Mouse (Mus musculus) left cerebral cortex, postnatal 14 days (tissue): ENCODE data around the gene Klhl11. TPM values are rescaled to one million over a fixed set of nuclear protein-coding genes. Genes with fewer than 3 reads are reported as not detected.
A peak's percentile ranks its signal among the peaks of the same experiment; 100 is the strongest.

Experiments
- DNase-seq, 2 experiments: peaks; one replicate each; pipeline ENCODE4 v3.0.0; 2021 to 2022; ENCODE audit warnings: low spot score in 2 of 2, mixed read lengths in 1 of 2
- intact Hi-C: fragments of 180-260 bp; cut with DNase I; formaldehyde crosslinking; loops from one replicate; pipeline ENCODE4 v1.15.1; 2025
- total RNA-seq, 2 experiments: library from RNA; stranded (reverse); gene quantifications; 2 replicates each; pipeline ENCODE4 v1.2.3; 2021

Gene Klhl11
- total RNA-seq, 2 experiments from 2014 or later, result 81.8 to 82.1 TPM

- intact Hi-C loops, result no loop called here
- DNase-seq, result no peak
Measured at GRCm38 (mm10) chr11:100479152-100479551, 6.6 kb upstream of the Klhl11 start.

- intact Hi-C loops, result no loop called here
- DNase-seq, result no peak
Measured at GRCm38 (mm10) chr11:100476281-100476680, 3.7 kb upstream of the Klhl11 start.

GRCm38 (mm10) chr11:100472935-100473295, 374 bp upstream of the Klhl11 start:
- intact Hi-C loops, result loop anchor here (5.0 kb wide), 2 partner anchors 46 to 116 kb away; partner anchors contain the start of gene Hap1
- no peak for DNase-seq

GRCm38 (mm10) chr11:100471352-100472196, 967 bp downstream of the Klhl11 start:
- DNase-seq, result peak in 1 of 2 experiments; percentile 10
- intact Hi-C loops, result loop anchor here (5.0 kb wide), 2 partner anchors 44 to 114 kb away; partner anchors contain the start of gene Hap1

GRCm38 (mm10) chr11:100465833-100466232, 6.7 kb downstream of the Klhl11 start:
- no peak for DNase-seq
- intact Hi-C loops, result no loop called here

- DNase-seq, result no peak
- intact Hi-C loops, result no loop called here
Measured at GRCm38 (mm10) chr11:100465229-100465792, 7.2 kb downstream of the Klhl11 start.

GRCm38 (mm10) chr11:100462699-100463098, 9.8 kb downstream of the Klhl11 start:
- intact Hi-C loops, result no loop called here

GRCm38 (mm10) chr11:100457711-100458110, 14.8 kb downstream of the Klhl11 start:
- intact Hi-C loops, result no loop called here
- DNase-seq, result no peak

More at GRCm38 (mm10) chr11:100462699-100463098, 9.8 kb downstream of the Klhl11 start:
- DNase-seq, result peak; percentile 33 to 35

- no peak for DNase-seq
- intact Hi-C loops, result no loop called here
Measured at GRCm38 (mm10) chr11:100457247-100457646, 15.3 kb downstream of the Klhl11 start.

GRCm38 (mm10) chr11:100442625-100443024, 29.9 kb downstream of the Klhl11 start:
- intact Hi-C loops, result no loop called here
- DNase-seq, result no peak

- intact Hi-C loops, result no loop called here
- no peak for DNase-seq
Measured at GRCm38 (mm10) chr11:100441797-100442196, 30.7 kb downstream of the Klhl11 start, which contains the start of the genes Nt5c3b and Klhl10. Gene Nt5c3b (minus strand): TSS chr11:100441808. Gene Klhl10 (plus strand): TSS chr11:100441917.

GRCm38 (mm10) chr11:100440691-100441522, 31.6 kb downstream of the Klhl11 start:
- DNase-seq, result peak; percentile 82 to 85
- intact Hi-C loops, result no loop called here

GRCm38 (mm10) chr11:100437901-100438300, 34.6 kb downstream of the Klhl11 start:
- no peak for DNase-seq
- intact Hi-C loops, result no loop called here

GRCm38 (mm10) chr11:100435678-100436246, 36.8 kb downstream of the Klhl11 start:
- no peak for DNase-seq
- intact Hi-C loops, result no loop called here

- intact Hi-C loops, result no loop called here
- DNase-seq, result no peak
Measured at GRCm38 (mm10) chr11:100432002-100432401, 40.5 kb downstream of the Klhl11 start.

- no peak for DNase-seq
- intact Hi-C loops, result no loop called here
Measured at GRCm38 (mm10) chr11:100430052-100430451, 42.5 kb downstream of the Klhl11 start.

GRCm38 (mm10) chr11:100428612-100429199, 43.8 kb downstream of the Klhl11 start:
- no peak for DNase-seq
- intact Hi-C loops, result loop anchor here (5.0 kb wide), 1 partner anchor 44 kb away; the partner anchor contains the start of gene Klhl11

- intact Hi-C loops, result loop anchor here (5.0 kb wide), 1 partner anchor 45 kb away; the partner anchor contains the start of gene Klhl11
- DNase-seq, result no peak
Measured at GRCm38 (mm10) chr11:100426820-100427219, 45.7 kb downstream of the Klhl11 start.

GRCm38 (mm10) chr11:100425851-100426250, 46.7 kb downstream of the Klhl11 start:
- peak; percentile 70 to 75 for DNase-seq

More at GRCm38 (mm10) chr11:100425851-100426250, 46.7 kb downstream of the Klhl11 start:
- intact Hi-C loops, result loop anchor here (5.0 kb wide), 1 partner anchor 46 kb away; the partner anchor contains the start of gene Klhl11
